Mouse (Mus musculus): ENCODE results near the gene Camkv. TPM values are rescaled to one million over a fixed set of nuclear protein-coding genes. Genes with fewer than 3 reads are reported as not detected.

Camkv gene
- total and polyA plus RNA-seq, 2 experiments from 2014 or later: 61.5 to 87.4 TPM

DNA sequence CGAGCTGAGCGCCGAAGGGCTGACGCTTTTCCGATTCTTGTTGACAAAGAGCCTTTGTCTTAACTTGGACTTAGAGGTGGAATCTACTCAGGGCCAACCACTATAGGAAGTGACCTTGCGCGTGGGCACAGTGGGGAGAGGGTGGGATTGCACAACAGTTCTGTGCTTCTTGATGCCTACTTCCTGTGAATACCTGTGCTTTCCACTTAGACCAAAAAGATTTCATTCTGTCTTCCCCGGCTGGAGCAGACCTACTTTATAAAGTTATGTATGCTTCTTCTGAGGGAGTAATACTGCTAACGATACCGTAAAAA, 14.4 kb downstream of the Camkv start, which contains the start of gene Traip:
TSS of gene Traip (plus strand) at position 215 of the 314 bp plus-strand sequence.
- no peak for ATAC-seq
- H3K4me3 ChIP-seq (ENCODE audit: low read length): peak within 1 kb of the TSS; percentile 55
- H3K9me3 ChIP-seq (ENCODE audit: low read length): no peaks in the 10 kb centered on the region
- 94% methylated on average over 10 of the region's 10 CpGs for WGBS
- H3K9ac ChIP-seq (replicated peaks; ENCODE audit: low read length): peak within 1 kb of the TSS; percentile 51
- H3K27me3 ChIP-seq (ENCODE audit: insufficient read depth, low read length): no peaks in the 10 kb centered on the region
- DNase-seq (ENCODE audit: low spot score): no peak
- H3K27ac ChIP-seq: peak within 1 kb of the TSS; percentile 80; the same call in 1 of the 2 replicates
- peak within 1 kb of the TSS; percentile 89 for H3K4me2 ChIP-seq (ENCODE audit: low read depth, low read length)
- peaks cover 5% of the 10 kb centered on the region for H3K4me1 ChIP-seq (ENCODE audit: insufficient read depth, low read length)
- TF ChIP-seq CTCF (IDR thresholded peaks at IDR 0.05; ENCODE audit: low read depth): no peak
- no peaks in the 10 kb centered on the region for H3K36me3 ChIP-seq (ENCODE audit: insufficient read depth, low read length)

- Histone ChIP-seq H3K27me3 (ENCODE audit: insufficient read depth, low read length) (no peaks in the 10 kb centered on the region), H3K36me3 (ENCODE audit: insufficient read depth, low read length) (no peaks in the 10 kb centered on the region), H3K9ac (replicated peaks; ENCODE audit: low read length) (peak overlapping the region; percentile 51), H3K27ac (peak overlapping the region; percentile 80; the same call in 1 of the 2 replicates), H3K4me3 (ENCODE audit: low read length) (peak overlapping the region; percentile 55), H3K4me2 (ENCODE audit: low read depth, low read length) (peak overlapping the region; percentile 89), H3K9me3 (ENCODE audit: low read length) (no peaks in the 10 kb centered on the region), H3K4me1 (ENCODE audit: insufficient read depth, low read length) (peaks cover 5% of the 10 kb centered on the region)
- DNase-seq (ENCODE audit: low spot score) (peak; percentile 95), ATAC-seq (peak; percentile 95)
- 15% methylated on average over 45 of the region's 45 CpGs for WGBS
- no peak for TF ChIP-seq CTCF (IDR thresholded peaks at IDR 0.05; ENCODE audit: low read depth)
These were observed 15.2 kb downstream of the Camkv start for GRCm38 (mm10) chr9:107950460-107951355.

DNA sequence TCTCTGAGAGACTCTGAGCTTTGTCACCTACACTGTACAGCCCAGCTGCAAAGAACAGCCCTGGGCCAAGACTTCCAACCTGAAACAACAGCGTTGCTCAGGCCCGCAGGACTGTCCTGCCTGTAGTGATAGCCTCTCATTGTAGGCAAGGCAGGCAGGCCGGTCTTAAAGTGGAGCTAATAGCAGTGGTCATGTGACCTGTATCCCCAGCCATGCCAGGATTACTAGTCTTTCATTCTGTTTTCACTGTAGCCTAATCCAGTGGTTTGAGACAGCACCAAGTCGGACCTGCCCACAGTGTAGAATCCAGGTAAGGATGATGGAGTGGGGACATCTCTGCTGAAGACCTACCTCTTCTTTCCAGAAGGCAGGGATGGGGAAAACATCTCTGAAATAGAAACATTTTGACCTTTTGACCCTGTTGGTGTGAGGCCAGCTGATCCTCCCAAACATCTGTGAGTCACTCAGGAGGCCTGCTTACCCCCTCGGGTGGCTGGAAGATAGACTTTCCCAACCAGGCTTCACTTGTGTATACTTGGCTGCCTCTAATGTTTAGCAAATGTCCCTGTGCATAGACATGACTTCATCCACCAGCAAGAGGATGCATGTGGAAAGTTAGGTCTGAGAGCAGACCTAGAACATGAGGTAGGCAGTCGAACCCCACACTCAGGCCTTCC, 20.3 kb downstream of the Camkv start:
- no peaks in the 10 kb centered on the region for H3K9me3 ChIP-seq (ENCODE audit: low read length)
- no peak for TF ChIP-seq CTCF (IDR thresholded peaks at IDR 0.05; ENCODE audit: low read depth)
- no peak for DNase-seq (ENCODE audit: low spot score)
- no peak for ATAC-seq
- H3K36me3 ChIP-seq (ENCODE audit: insufficient read depth, low read length): no peaks in the 10 kb centered on the region; the same call in 1 of the 2 replicates
- H3K9ac ChIP-seq (replicated peaks; ENCODE audit: low read length): no peak overlapping the region
- 84% methylated on average over 6 of the region's 6 CpGs for WGBS
- no peaks in the 10 kb centered on the region; the same call in 1 of the 2 replicates for H3K4me1 ChIP-seq (ENCODE audit: insufficient read depth, low read length)
- H3K4me2 ChIP-seq (ENCODE audit: low read depth, low read length): no peak overlapping the region
- H3K4me3 ChIP-seq (ENCODE audit: low read length): no peak overlapping the region
- no peak overlapping the region for H3K27ac ChIP-seq
- H3K27me3 ChIP-seq (ENCODE audit: insufficient read depth, low read length): no peaks in the 10 kb centered on the region

- Histone ChIP-seq H3K27ac (no peak overlapping the region), H3K4me2 (ENCODE audit: low read depth, low read length) (no peak overlapping the region), H3K4me3 (ENCODE audit: low read length) (no peak overlapping the region), H3K27me3 (ENCODE audit: insufficient read depth, low read length) (no peaks in the 10 kb centered on the region), H3K9ac (replicated peaks; ENCODE audit: low read length) (no peak overlapping the region), H3K9me3 (ENCODE audit: low read length) (no peaks in the 10 kb centered on the region), H3K4me1 (ENCODE audit: insufficient read depth, low read length) (peaks cover 6% of the 10 kb centered on the region), H3K36me3 (ENCODE audit: insufficient read depth, low read length) (no peaks in the 10 kb centered on the region; the same call in 1 of the 2 replicates)
- ATAC-seq (no peak), DNase-seq (ENCODE audit: low spot score) (no peak)
- 27% methylated on average over 6 of the region's 6 CpGs for WGBS
- TF ChIP-seq CTCF (IDR thresholded peaks at IDR 0.05; ENCODE audit: low read depth): no peak
These were observed 21.7 kb downstream of the Camkv start for GRCm38 (mm10) chr9:107957141-107957540.

DNA sequence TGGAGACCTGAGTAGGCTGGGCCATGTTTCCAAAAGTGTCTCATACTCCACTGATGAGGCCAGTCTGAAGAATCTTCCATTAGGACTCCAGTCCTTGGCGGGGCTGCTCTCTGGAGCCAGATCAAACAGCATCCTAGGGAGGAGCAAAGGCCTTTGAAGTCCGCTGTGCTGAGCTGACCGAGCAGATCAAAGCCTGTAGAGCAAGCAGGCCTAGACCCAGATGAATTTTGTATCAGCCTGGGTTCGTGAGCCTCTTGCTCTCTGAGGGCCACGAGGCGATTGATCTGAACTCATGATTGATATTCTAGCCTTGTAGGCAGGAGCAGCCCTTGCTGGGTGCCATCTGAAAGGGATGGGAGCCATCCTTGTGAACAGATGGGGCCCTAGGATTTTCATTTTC, 24.4 kb downstream of the Camkv start:
- Histone ChIP-seq H3K27me3 (ENCODE audit: insufficient read depth, low read length) (no peaks in the 10 kb centered on the region), H3K4me1 (ENCODE audit: insufficient read depth, low read length) (peaks cover 7% of the 10 kb centered on the region), H3K36me3 (ENCODE audit: insufficient read depth, low read length) (no peaks in the 10 kb centered on the region; the same call in 1 of the 2 replicates), H3K9ac (replicated peaks; ENCODE audit: low read length) (no peak overlapping the region), H3K4me2 (ENCODE audit: low read depth, low read length) (no peak overlapping the region), H3K27ac (0 out of 2 replicates have a peak overlapping the region, but pooled peaks have one; percentile 87), H3K9me3 (ENCODE audit: low read length) (no peaks in the 10 kb centered on the region), H3K4me3 (ENCODE audit: low read length) (no peak overlapping the region)
- WGBS: 68% methylated on average over 6 of the region's 6 CpGs
- ATAC-seq (no peak), DNase-seq (ENCODE audit: low spot score) (no peak)
- no peak for TF ChIP-seq CTCF (IDR thresholded peaks at IDR 0.05; ENCODE audit: low read depth)

GRCm38 (mm10) chr9:107960928-107961327, 25.5 kb downstream of the Camkv start:
- ATAC-seq (no peak), DNase-seq (ENCODE audit: low spot score) (no peak)
- peak; percentile 22; the same call in 1 of the 2 replicates for TF ChIP-seq CTCF (IDR thresholded peaks at IDR 0.05; ENCODE audit: low read depth)
- Histone ChIP-seq H3K9ac (replicated peaks; ENCODE audit: low read length) (no peak overlapping the region), H3K27me3 (ENCODE audit: insufficient read depth, low read length) (no peaks in the 10 kb centered on the region), H3K36me3 (ENCODE audit: insufficient read depth, low read length) (no peaks in the 10 kb centered on the region; the same call in 1 of the 2 replicates), H3K27ac (peak overlapping the region; percentile 87), H3K4me2 (ENCODE audit: low read depth, low read length) (peak overlapping the region; percentile 33; the same call in 1 of the 2 replicates), H3K4me3 (ENCODE audit: low read length) (no peak overlapping the region), H3K4me1 (ENCODE audit: insufficient read depth, low read length) (peaks cover 7% of the 10 kb centered on the region), H3K9me3 (ENCODE audit: low read length) (no peaks in the 10 kb centered on the region)
- 76% methylated on average over 4 of the region's 4 CpGs for WGBS

All from hindbrain, postnatal 0 days (tissue).